Mouse (Mus musculus) forebrain, embryonic 11.5 days (tissue): ENCODE measurements around the gene Ctsd. TPM values are rescaled to one million over a fixed set of nuclear protein-coding genes. Genes with fewer than 3 reads are reported as not detected.

Source experiments
- ATAC-seq: fragments of 200-750 bp; cut with Nextera tagmentation; replicated peaks from 2 replicates; pipeline ENCODE4 v1.8.0; 2017; ENCODE audit warnings: moderate TSS enrichment; ENCODE audit not compliant: low FRiP score
- DNase-seq: peaks from one replicate; pipeline ENCODE4 v3.0.0-alpha.2; 2017; ENCODE audit warnings: low spot score
- H3K27ac ChIP-seq: fragments of 300-500 bp; sonication (generic); 2 replicates; pipeline ENCODE4 v1.5.1; 2014; ENCODE audit warnings: low read depth, low read length
- H3K27me3 ChIP-seq: fragments of 300-500 bp; sonication (generic); 2 replicates; pipeline ENCODE4 v1.6.1; 2014; ENCODE audit warnings: mild to moderate bottlenecking, low read length, mixed read lengths; ENCODE audit not compliant: control insufficient read depth, insufficient read depth
- H3K36me3 ChIP-seq: fragments of 300-500 bp; sonication (generic); 2 replicates; pipeline ENCODE4 v1.6.1; 2014; ENCODE audit warnings: mild to moderate bottlenecking, low read length, moderate library complexity, mixed read lengths; ENCODE audit not compliant: control insufficient read depth, insufficient read depth
- H3K4me1 ChIP-seq: fragments of 300-500 bp; sonication (generic); replicated peaks from 2 replicates; pipeline ENCODE4 v1.6.1; 2014; ENCODE audit warnings: low read length, mixed read lengths; ENCODE audit not compliant: control insufficient read depth, insufficient read depth
- H3K4me2 ChIP-seq: fragments of 300-500 bp; sonication (generic); 2 replicates; pipeline ENCODE4 v1.6.1; 2014; ENCODE audit warnings: low read depth, mild to moderate bottlenecking, low read length, moderate library complexity, mixed read lengths; ENCODE audit not compliant: severe bottlenecking
- H3K4me3 ChIP-seq: fragments of 300-500 bp; sonication (generic); 2 replicates; pipeline ENCODE4 v1.5.1; 2014; ENCODE audit warnings: low read depth, low read length
- H3K9ac ChIP-seq: fragments of 300-500 bp; sonication (generic); 2 replicates; pipeline ENCODE4 v1.6.1; 2014; ENCODE audit warnings: low read length
- H3K9me3 ChIP-seq: fragments of 300-500 bp; sonication (generic); 2 replicates; pipeline ENCODE4 v1.6.1; 2016; ENCODE audit warnings: low read length, mixed read lengths; ENCODE audit not compliant: control insufficient read depth
- WGBS: fragments of 180-500 bp; shearing (Covaris S2); extraction: QIAGEN DNeasy Blood & Tissue Kit; methylation state at CpG from one replicate; pipeline ENCODE4 v1.1.7; 2014; 5-methylcytosine and 5-hydroxymethylcytosine counted together
- polyA plus RNA-seq: library from polyadenylated mRNA; unstranded; fragments of >200 nt; fragmentation: Nextera tagmentation; extraction: Ambion mirVana; gene quantifications from 2 replicates; pipeline ENCODE4 v1.2.1, GENCODE M21; 2014

The Ctsd gene
- polyA plus RNA-seq, 1 experiment from 2014 or later: 129 TPM

DNA sequence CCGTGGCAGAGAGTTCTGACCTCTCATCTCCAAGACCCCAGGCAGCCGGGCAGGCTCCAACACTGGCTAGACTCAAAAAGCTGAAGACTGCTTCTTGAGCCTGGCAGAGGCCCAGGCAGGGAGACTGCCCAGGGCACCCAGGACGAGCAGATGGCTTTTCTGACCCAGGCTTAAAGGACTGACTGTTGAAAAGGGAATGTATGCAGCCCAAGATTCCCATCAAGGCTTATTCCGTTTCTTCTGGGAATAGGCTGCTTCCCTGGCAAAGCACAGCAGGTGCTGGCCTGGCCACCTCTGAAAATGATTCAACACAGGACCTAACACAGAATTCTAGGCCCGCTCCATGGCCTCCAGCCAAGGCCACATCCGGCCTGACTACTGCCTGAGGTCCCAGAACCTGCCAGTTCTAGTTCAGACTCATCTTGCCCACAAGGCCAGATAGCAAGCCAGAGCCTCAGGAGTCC, 12.5 kb downstream of the Ctsd start:
- ATAC-seq (no peak), DNase-seq (no peak)
- no peak overlapping the region for H3K4me3 ChIP-seq
- no peaks in the 10 kb centered on the region for H3K9me3 ChIP-seq
- H3K9ac ChIP-seq: no peak overlapping the region
- WGBS: 86% methylated on average over 6 of the region's 6 CpGs
- peaks cover 2% of the 10 kb centered on the region; the same call in 1 of the 2 replicates for H3K4me1 ChIP-seq
- no peak overlapping the region for H3K4me2 ChIP-seq
- no peak overlapping the region for H3K27ac ChIP-seq
- no peaks in the 10 kb centered on the region; the same call in 1 of the 2 replicates for H3K36me3 ChIP-seq
- peaks cover 24% of the 10 kb centered on the region for H3K27me3 ChIP-seq

DNA sequence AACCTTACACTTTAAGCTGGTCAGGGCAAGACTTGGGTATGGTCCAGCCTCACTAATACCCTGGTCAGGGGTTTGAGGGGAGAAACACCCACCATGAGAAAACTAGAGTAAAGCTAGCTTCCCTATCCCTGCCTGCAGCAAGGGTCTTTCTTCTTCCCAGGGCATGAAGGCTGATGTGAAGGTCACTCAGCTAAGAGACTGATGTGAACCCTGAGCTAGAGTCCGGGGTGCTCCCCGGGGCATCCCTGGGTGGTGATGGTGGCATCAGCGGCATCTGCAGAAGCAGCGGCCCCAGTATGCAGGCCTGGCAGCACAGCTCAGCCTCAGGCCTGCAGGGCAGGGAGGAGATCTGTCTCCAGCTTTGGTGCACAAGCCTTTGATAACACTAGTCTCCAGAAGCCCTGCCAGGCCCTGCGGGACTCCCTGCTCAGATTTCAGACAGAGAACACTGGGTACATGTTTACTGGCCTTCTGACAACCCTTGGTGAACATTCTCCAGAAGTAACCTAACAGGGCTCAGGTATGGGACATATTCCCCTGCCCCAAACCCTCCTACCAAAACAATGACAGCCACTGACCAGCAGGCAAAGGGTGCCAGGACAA, 13.3 kb downstream of the Ctsd start:
- 92% methylated on average over 5 of the region's 5 CpGs for WGBS
- no peak overlapping the region for H3K9ac ChIP-seq
- ATAC-seq (no peak), DNase-seq (no peak)
- no peaks in the 10 kb centered on the region; the same call in 1 of the 2 replicates for H3K36me3 ChIP-seq
- H3K4me1 ChIP-seq: peaks cover 2% of the 10 kb centered on the region; the same call in 1 of the 2 replicates
- no peak overlapping the region for H3K4me2 ChIP-seq
- no peak overlapping the region for H3K4me3 ChIP-seq
- H3K9me3 ChIP-seq: no peaks in the 10 kb centered on the region
- H3K27me3 ChIP-seq: peaks cover 24% of the 10 kb centered on the region
- no peak overlapping the region for H3K27ac ChIP-seq

DNA sequence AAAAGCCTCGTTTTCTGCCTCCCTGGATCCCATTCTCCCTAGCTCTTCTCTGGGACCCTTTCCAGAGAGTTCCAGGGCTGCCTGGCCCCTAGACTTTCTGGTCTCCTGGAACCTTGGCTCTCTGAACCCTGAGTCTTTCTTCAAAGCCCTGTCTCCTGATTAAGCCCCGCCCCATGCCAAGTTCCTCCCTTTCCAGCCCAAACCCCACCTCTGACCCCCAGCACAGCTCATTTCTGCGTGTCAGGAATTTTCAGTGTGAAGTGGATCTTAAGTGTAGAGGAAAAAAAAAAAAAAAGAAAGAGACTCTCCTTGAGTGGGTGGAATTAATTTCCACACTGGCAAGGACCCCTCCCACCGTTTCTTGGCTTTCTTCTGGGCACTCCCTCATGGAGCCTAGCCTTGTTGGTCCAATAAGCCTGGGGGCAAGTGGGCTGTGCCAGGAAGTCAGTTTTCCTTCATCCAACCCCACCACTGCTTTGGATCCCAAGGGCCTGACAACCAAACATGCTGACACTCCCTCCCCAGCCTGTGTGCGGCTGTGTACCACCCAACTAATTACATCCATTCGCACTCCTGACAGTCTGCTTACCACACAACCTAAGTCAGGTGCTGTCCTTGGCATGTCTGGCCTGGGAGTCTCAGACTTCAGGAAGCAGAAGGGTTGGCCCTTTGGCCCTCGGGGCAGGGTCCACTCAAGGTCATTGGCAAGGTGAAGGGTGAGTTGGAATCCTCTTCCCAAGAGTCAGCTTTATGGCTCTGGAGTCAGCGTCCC, 14.0 kb downstream of the Ctsd start, which contains the start of gene Ifitm10:
Ifitm10 (minus strand) TSS at position 113 of the 772 bp plus-strand sequence.
- H3K4me1 ChIP-seq: peaks cover 2% of the 10 kb centered on the region; the same call in 1 of the 2 replicates
- DNase-seq (no peak), ATAC-seq (no peak)
- peaks cover 24% of the 10 kb centered on the region for H3K27me3 ChIP-seq
- no peaks in the 10 kb centered on the region for H3K9me3 ChIP-seq
- H3K9ac ChIP-seq: no peak within 1 kb of the TSS
- no peaks in the 10 kb centered on the region; the same call in 1 of the 2 replicates for H3K36me3 ChIP-seq
- H3K27ac ChIP-seq: no peak within 1 kb of the TSS
- no peak within 1 kb of the TSS for H3K4me2 ChIP-seq
- 69% methylated on average over 8 of the region's 8 CpGs for WGBS
- no peak within 1 kb of the TSS for H3K4me3 ChIP-seq

DNA sequence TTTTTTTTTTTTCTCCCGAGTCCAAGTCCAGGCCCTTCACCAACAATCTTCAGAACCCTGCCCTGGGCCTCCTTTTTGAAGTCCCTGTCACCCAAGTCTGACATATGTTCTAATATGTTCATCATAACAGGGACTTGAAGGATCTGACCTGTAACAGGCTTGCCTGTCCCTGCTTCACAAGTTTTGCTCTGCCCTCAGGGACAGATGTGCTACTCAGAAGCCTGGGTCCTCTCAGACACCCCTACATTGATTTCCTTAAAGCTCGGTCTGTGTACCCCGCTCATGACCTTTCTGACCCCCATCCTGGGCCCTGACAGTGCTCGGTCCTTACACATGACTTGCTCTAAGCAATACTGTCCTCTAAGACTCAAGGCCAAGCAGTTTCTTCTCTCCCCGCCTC, 14.8 kb downstream of the Ctsd start:
- DNase-seq (no peak), ATAC-seq (no peak)
- no peak overlapping the region for H3K4me3 ChIP-seq
- H3K9me3 ChIP-seq: no peaks in the 10 kb centered on the region
- peaks cover 2% of the 10 kb centered on the region; the same call in 1 of the 2 replicates for H3K4me1 ChIP-seq
- no peak overlapping the region for H3K9ac ChIP-seq
- peaks cover 24% of the 10 kb centered on the region for H3K27me3 ChIP-seq
- no peak overlapping the region for H3K4me2 ChIP-seq
- WGBS: 73% methylated on average over 5 of the region's 5 CpGs
- no peak overlapping the region for H3K27ac ChIP-seq
- no peaks in the 10 kb centered on the region; the same call in 1 of the 2 replicates for H3K36me3 ChIP-seq

DNA sequence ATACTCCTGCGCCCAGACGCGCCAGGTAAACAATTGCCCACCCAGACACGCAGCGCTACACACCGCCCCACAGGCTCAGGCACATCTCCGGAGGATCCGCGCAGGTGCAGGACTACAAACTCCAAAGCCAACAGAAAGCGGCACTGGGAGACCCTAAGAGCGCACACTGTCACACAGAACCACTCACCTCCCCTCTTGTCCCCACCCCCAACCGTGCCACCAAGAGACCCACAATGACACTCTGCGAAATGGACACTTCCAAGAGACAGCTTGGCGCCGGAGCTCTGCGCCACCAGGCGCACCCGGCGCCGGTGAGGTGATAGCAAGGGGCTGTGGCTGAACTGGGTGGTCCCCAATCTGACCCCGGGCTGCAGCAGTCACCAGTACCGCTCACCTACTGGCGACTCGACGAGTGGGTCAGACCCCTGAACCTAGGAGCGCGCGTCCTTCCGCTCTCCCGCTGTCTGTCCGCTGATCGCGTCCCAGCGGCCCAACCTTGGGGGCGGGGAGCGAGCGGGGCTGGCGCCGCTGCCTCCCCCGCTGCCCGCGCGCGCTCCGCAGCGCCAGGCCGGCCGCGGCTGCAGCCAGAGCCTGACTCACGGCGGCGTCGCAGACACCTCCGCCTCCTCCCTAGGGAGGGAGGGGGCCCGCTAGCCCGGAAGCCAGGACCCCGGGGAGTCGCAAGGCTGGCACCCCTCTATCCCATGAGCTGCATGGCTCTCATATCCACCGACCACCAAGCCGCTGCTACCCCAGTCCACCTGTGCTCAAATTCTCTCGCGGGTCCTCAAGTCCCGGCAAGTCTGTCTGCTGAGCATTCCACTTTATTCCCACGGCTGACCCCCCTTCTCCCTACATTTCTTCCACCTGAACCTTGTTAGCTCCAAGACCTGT, 15.8 kb downstream of the Ctsd start:
- WGBS: 2% methylated on average over 62 of the region's 64 CpGs
- no peaks in the 10 kb centered on the region for H3K9me3 ChIP-seq
- H3K36me3 ChIP-seq: no peaks in the 10 kb centered on the region; the same call in 1 of the 2 replicates
- DNase-seq (no peak), ATAC-seq (no peak)
- peak overlapping the region; percentile 18 for H3K4me3 ChIP-seq
- H3K4me2 ChIP-seq: peak overlapping the region; percentile 37
- no peak overlapping the region for H3K9ac ChIP-seq
- H3K27me3 ChIP-seq: peaks cover 24% of the 10 kb centered on the region
- H3K4me1 ChIP-seq: peaks cover 2% of the 10 kb centered on the region; the same call in 1 of the 2 replicates
- H3K27ac ChIP-seq: no peak overlapping the region

DNA sequence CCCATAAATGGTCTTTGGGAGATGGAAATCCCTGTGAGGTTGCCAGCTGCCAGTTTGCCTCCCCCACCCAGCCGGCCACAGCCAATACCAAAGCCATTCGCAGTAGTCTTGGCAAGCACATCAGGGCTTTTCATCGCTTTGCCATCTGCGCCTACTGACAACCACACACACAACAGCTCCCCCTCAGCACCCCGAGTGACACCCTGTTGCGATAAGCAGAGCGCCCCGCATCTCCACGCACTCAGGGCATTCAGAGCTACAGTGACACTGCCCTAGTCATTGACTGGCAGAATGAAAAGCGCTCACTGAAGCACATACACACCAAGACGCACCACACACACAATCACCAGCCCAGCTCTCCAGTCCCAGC, 16.5 kb downstream of the Ctsd start:
- Histone ChIP-seq H3K9me3 (no peaks in the 10 kb centered on the region), H3K27ac (no peak overlapping the region), H3K4me2 (peak overlapping the region; percentile 37; the same call in 1 of the 2 replicates), H3K36me3 (no peaks in the 10 kb centered on the region; the same call in 1 of the 2 replicates), H3K4me3 (peak overlapping the region; percentile 18), H3K4me1 (peaks cover 2% of the 10 kb centered on the region; the same call in 1 of the 2 replicates), H3K27me3 (peaks cover 24% of the 10 kb centered on the region), H3K9ac (no peak overlapping the region)
- no peak for DNase-seq
- 26% methylated on average over 11 of the region's 11 CpGs for WGBS
- ATAC-seq: no peak

DNA sequence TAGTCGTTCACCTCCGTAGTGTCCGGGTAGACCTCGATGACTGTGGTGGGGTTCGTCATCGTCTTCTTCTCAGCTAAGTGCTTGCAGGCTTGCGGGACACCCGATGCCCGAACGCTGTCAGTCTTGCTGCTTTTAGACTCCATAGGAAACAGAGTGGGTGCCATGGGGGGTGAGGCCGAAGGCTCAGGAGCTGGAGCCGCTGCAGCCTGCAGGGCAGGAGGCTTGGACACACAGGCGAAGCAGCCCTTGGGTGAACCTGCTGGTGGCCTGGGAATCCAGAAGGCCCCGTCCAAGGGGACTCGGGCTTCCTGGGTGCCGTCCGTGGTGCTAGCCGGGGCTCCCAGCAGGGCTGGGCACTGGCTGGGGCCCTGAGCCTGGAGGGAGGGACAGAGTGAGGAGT, 16.9 kb downstream of the Ctsd start:
- DNase-seq (no peak), ATAC-seq (no peak)
- Histone ChIP-seq H3K4me1 (peaks cover 2% of the 10 kb centered on the region; the same call in 1 of the 2 replicates), H3K9ac (no peak overlapping the region), H3K4me3 (no peak overlapping the region), H3K9me3 (no peaks in the 10 kb centered on the region), H3K36me3 (no peaks in the 10 kb centered on the region), H3K27ac (no peak overlapping the region), H3K4me2 (no peak overlapping the region), H3K27me3 (peaks cover 24% of the 10 kb centered on the region)
- WGBS: 80% methylated on average over 18 of the region's 18 CpGs

DNA sequence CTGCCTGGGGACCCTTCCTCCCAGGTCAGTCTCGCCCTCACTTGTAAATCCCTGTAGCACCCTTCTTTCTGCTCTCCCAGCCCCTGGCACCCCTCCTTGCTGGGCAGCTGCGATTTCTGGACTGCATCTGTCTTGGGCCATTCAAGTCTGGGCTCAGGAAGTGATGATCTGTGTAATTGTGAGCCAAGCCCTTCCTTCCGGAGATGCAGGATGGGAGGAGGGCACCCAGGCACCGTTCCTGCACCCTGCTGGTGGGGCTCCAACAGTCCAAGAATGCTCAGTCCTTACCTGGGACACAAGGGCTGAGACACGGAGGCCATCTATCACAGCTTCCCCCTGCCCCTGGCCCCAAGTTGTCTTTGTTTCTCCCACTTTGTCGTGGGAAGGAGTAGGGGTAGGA, 18.0 kb downstream of the Ctsd start:
- Histone ChIP-seq H3K27me3 (peaks cover 24% of the 10 kb centered on the region), H3K9ac (no peak overlapping the region), H3K4me1 (peaks cover 2% of the 10 kb centered on the region; the same call in 1 of the 2 replicates), H3K36me3 (no peaks in the 10 kb centered on the region), H3K4me2 (no peak overlapping the region), H3K4me3 (no peak overlapping the region), H3K9me3 (no peaks in the 10 kb centered on the region), H3K27ac (no peak overlapping the region)
- 78% methylated on average over 6 of the region's 6 CpGs for WGBS
- ATAC-seq: no peak
- DNase-seq: no peak
